Mouse (Mus musculus) brain, embryonic 14.5 days (tissue): ENCODE measurements around the gene Edar. TPM values are rescaled to one million over a fixed set of nuclear protein-coding genes. Genes with fewer than 3 reads are reported as not detected.
A peak's percentile ranks its signal among the peaks of the same experiment; 100 is the strongest.

Experiments used
- DNase-seq: peaks from one replicate; pipeline ENCODE4 v3.0.0-alpha.2; 2011; ENCODE audit warnings: low read depth
- CTCF ChIP-seq: fragments of 200-500 bp; IDR thresholded peaks from 2 replicates; pipeline ENCODE4 v1.5.1; 2012; ENCODE audit warnings: inconsistent platforms, mild to moderate bottlenecking, moderate library complexity, borderline replicate concordance; ENCODE audit not compliant: insufficient read depth, insufficient read length; ENCODE audit errors: extremely low read depth
- POLR2A ChIP-seq: fragments of 200-500 bp; IDR thresholded peaks from 2 replicates; pipeline ENCODE4 v1.6.1; 2012; ENCODE audit warnings: mild to moderate bottlenecking, inconsistent platforms, borderline replicate concordance; ENCODE audit not compliant: poor library complexity, insufficient read depth, insufficient read length, severe bottlenecking; ENCODE audit errors: extremely low read depth
- polyA plus RNA-seq: library from polyadenylated mRNA; depleted of rRNA; stranded (reverse); fragments of >200 nt; gene quantifications from 2 replicates; pipeline ENCODE4 v1.2.3, GENCODE M21; 2012

Gene Edar
- polyA plus RNA-seq, 1 experiment = 0.67 TPM

DNA sequence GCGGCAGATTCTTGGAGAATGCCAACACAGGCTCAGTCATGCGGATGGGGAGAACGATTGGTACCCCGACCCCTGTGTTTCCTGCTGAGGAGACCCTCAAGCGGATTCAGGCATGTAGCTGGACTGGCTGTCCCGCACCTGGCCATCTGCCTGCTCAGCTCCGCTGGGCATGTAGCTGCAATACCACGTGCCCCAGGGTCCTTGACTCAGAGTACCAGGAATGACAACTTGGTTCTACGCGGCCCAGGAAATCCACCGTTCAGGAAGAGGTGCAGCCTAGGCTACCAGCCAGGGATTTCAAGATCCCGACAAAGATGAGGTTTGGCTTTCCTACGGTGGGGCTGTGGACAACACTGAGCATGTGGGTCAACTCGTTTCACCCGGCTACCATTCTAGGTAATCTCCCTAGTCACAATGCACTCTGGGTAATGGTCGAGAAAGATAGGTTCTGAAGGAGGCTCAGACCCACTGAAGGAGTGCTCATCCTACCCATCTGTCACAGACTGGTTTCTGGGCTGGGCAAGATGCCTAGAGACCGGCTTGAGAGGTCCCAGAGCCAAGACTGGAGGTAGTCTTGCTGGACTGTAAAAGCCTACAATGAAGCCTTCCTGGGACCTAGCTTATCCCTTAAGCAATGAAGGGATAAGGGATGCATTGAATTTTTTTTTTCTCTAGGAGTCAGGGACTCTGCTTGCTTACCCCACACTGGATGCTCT, 56.8 kb downstream of the Edar start:
- DNase-seq = no peak
- TF ChIP-seq CTCF (no peak), POLR2A (no peak)

DNA sequence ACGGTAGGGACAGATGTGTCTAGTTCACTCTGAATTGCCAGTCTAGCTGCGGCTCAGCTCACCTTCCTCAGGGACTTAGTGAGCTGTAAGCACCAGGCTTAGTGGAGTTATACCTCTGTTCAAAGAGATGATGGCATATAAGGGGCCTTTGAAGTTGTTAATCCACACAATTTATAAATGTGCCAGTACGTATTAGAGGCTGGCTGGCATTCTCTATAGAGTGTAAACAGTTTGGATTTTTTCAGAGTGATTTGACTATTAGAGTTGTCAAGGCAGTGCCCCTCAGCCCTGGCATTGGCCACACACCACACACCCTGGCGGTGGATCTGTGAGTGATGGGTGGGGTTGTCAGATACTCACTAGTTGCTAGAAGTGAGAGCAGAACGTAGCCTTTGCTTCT, 58.9 kb downstream of the Edar start:
- no peak for DNase-seq
- no peak for TF ChIP-seq CTCF
- TF ChIP-seq POLR2A = no peak

DNA sequence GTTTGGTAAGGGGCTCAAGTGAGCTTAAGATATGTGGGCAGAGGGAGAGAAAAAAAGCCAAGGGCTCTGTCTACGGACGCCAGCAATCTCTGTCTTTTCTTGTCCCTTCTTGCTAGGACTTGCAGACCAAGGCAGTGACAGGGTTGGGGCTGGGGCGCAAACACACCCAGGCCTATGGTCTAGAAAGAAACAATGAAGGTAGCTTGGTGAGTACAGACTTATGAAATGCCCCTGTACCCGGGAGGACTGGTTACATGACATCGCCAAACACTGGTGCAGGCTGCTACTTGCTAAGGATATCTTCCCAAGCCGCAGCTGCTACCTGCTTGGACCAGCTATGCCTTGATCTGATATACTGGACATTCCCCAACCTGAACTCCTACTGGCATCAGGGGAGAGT, 60.9 kb downstream of the Edar start:
- DNase-seq = no peak

GRCm38 (mm10) chr10:58610484-58611261, 64.8 kb downstream of the Edar start:
- no peak for DNase-seq
- no peak for TF ChIP-seq CTCF
- no peak for TF ChIP-seq POLR2A

More for the DNA sequence above, 60.9 kb downstream of the Edar start:
- TF ChIP-seq POLR2A (no peak), CTCF (no peak)

GRCm38 (mm10) chr10:58608858-58609257, 66.6 kb downstream of the Edar start:
- no peak for DNase-seq
- TF ChIP-seq POLR2A = no peak
- no peak for TF ChIP-seq CTCF

- DNase-seq = no peak
- TF ChIP-seq POLR2A (no peak), CTCF (no peak)
These were observed 69.1 kb downstream of the Edar start for GRCm38 (mm10) chr10:58606356-58606755.

DNA sequence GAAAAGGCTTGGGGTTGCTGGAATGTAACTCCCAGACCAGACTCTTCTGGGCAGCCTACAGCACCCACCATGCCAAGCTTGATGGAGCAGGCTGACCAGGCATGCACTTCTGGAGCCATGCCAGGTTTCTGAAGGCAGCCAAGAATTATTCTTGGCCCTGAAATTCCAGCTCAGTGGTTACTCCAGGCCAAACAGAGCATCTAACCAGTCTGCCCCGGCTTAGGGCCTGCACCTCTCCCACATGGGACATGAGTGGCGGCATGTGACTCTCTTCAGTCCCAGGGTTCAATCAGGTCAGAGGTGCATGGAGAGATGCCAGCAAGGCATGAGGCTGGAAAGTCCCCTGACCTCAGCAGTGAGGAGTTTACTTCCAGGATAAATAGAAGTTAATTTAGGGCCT, 70.7 kb downstream of the Edar start:
- DNase-seq = peak; percentile 38
- TF ChIP-seq CTCF (no peak), POLR2A (no peak)

DNA sequence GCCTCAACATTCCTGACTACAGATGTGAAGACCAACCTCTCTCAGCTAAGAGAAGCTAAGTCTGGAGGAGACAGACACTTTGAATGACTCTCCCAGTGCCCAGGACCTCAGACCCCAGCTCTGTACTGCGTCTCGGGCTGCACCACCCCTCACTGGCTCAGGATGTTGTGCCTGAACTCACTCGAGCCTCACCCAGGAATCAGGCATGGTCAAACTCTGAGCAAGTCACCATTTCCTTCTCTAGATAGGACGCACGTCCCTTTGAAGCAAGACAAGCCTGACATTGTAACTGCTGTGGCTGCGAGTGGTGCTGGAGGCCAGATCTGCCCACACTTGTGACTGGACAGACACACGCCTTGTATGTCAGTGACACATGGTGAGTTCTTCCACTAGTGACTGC, 73.5 kb downstream of the Edar start:
- DNase-seq = no peak
- TF ChIP-seq CTCF (no peak), POLR2A (no peak)

DNA sequence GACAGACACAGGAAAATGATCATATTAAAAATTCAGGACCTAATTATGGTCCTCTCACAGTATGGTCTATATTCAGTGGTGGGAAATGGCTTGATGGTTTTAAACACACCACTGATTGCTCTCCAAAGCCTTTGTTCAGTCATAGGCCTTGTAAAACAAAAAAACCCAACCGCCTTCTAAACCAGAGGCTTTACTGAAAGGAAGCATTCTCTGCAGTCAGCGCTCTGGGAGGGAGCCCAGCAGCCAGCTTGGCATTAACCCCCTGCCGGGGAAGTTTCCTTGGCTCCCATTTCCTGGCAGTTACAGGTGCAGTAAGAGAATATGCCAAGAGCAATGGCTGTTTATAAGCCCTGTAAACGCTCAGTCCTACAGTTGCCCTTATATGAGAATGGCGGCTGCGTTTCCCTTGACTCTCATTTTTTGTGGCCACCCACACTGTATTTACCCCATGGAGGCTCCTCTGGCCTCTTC, 74.0 kb downstream of the Edar start:
- TF ChIP-seq POLR2A = no peak
- TF ChIP-seq CTCF = no peak

DNA sequence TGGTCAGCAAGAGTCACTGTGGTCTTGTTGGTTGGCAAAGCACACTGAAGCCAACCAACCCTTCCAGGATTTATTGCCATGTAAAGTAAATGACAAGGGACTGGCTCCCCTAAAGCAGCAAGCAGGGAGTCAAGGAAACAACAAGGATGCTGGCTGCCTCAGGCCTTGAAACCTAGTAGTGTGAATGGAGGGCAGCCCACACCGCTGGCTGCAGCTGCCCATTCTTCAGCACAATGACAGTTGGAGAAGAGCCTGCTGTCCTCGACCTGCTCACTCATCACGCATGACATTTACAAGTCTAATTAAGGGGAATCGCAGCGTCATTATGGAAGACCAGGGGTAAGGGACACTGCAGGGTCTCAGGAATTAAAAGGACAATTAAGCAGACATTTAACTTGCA, 74.5 kb downstream of the Edar start:
- no peak for TF ChIP-seq POLR2A
- no peak for TF ChIP-seq CTCF
- DNase-seq = peak; percentile 86

More for the DNA sequence above, 74.0 kb downstream of the Edar start:
- DNase-seq = peak; percentile 94

GRCm38 (mm10) chr10:58600151-58600550, 75.3 kb downstream of the Edar start:
- DNase-seq = no peak
- TF ChIP-seq CTCF (no peak), POLR2A (no peak)

- no peak for TF ChIP-seq POLR2A
- no peak for TF ChIP-seq CTCF
- DNase-seq = no peak
These were observed 79.6 kb downstream of the Edar start for GRCm38 (mm10) chr10:58595821-58596220.

DNA sequence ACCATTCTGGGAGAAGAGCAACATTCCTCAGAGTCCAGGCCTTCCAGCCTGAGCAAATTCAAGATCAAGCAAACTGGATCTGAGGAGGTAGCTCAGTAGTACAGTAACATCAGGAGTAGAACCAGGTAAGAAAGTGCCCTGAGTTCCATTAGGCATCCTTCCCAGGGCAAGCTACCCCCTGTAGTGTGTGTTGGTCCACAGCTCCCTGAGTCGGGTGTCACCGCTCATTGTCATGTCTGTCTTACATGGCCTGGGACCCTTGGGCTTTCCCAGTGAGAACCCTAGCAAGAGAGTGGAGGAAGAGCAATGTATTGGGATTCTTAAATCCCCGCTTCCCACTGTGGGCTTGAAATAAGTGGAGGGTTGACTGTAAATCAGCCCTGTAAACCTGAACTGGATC, 80.3 kb downstream of the Edar start:
- TF ChIP-seq CTCF = no peak
- TF ChIP-seq POLR2A = no peak
- DNase-seq = no peak
